Mouse (Mus musculus) kidney, embryonic 16.5 days (tissue): Measurements from ENCODE around the gene Amn1. TPM values are rescaled to one million over a fixed set of nuclear protein-coding genes. Genes with fewer than 3 reads are reported as not detected.
"Not testable (repeated sequence)": the region's sequence is repeated elsewhere in the genome, so short reads cannot be mapped to it uniquely, and the experiment has no call there.

Experiments
- ATAC-seq: fragments of 200-750 bp; cut with Nextera tagmentation; 2 replicates; pipeline ENCODE4 v1.8.0; 2017; ENCODE audit warnings: moderate TSS enrichment; ENCODE audit not compliant: low FRiP score, low TSS enrichment
- H3K27ac ChIP-seq: fragments of 300-500 bp; sonication (generic); 2 replicates; pipeline ENCODE4 v1.5.1; 2014; ENCODE audit warnings: low read length
- H3K27me3 ChIP-seq: fragments of 300-500 bp; sonication (generic); 2 replicates; pipeline ENCODE4 v1.6.1; 2014; ENCODE audit warnings: low read length, control low read depth, mixed read lengths; ENCODE audit not compliant: insufficient read depth
- H3K36me3 ChIP-seq: fragments of 300-500 bp; sonication (generic); 2 replicates; pipeline ENCODE4 v1.6.1; 2014; ENCODE audit warnings: low read length, control low read depth, mixed read lengths; ENCODE audit not compliant: insufficient read depth
- H3K4me1 ChIP-seq: fragments of 300-500 bp; sonication (generic); 2 replicates; pipeline ENCODE4 v1.6.1; 2014; ENCODE audit warnings: low read length, control low read depth, mixed read lengths; ENCODE audit not compliant: insufficient read depth
- H3K4me2 ChIP-seq: fragments of 300-500 bp; sonication (generic); replicated peaks from 2 replicates; pipeline ENCODE4 v1.6.1; 2014; ENCODE audit warnings: low read depth, low read length
- H3K4me3 ChIP-seq: fragments of 300-500 bp; sonication (generic); 2 replicates; pipeline ENCODE4 v1.5.1; 2014; ENCODE audit warnings: mild to moderate bottlenecking, low read length
- H3K9ac ChIP-seq: fragments of 300-500 bp; sonication (generic); replicated peaks from 2 replicates; pipeline ENCODE4 v1.6.1; 2014; ENCODE audit warnings: low read length
- H3K9me3 ChIP-seq: fragments of 300-500 bp; sonication (generic); 2 replicates; pipeline ENCODE4 v1.6.1; 2016; ENCODE audit warnings: low read length, control low read depth
- WGBS: fragments of 180-500 bp; shearing (Covaris S2); extraction: QIAGEN DNeasy Blood & Tissue Kit; methylation state at CpG from one replicate; pipeline ENCODE4 v1.1.7; 2014; 5-methylcytosine and 5-hydroxymethylcytosine counted together
- polyA plus RNA-seq: library from polyadenylated mRNA; unstranded; fragments of >200 nt; fragmentation: Nextera tagmentation; extraction: Ambion mirVana; gene quantifications from 2 replicates; pipeline ENCODE4 v1.2.1, GENCODE M21; 2015

The Amn1 gene
- polyA plus RNA-seq, 1 experiment from 2014 or later = 27.1 TPM

DNA sequence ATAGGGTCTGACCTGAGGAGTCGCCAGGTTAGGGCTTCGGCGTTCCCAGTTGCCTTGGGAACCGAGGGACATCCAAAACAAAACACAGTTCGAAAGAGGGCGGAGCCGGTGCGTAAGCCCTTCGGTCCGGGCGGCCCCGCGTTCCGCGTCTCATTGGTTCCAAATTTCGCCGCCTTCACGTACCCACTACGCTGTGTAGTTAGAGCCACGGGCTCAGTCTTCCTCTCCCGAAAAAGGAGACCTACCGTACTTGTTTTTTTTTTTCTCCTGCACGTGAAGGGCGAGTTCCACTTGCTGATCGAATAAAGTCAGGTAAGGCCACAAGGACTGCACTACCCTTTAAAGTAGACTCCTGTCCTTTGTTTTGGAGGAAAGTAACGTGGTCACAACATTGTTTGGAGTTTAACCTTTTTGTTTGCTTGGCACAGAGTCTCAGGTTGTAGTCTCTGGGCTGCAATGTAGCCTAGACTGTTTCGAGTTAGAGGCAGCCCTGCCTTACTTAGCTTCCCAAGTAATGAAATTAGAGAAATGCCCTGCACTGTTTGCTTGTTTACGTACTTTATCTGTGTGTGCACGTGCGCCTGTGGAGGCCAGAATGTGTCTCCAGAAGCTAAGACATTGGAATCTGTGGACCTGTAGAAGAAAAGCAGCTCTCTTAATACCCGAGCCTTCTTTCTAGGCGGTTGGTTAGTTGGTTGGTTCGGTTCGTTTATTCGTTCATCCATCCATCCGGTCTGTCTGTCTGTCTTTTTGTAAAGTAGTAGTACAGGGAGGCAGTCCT is 46.9 kb downstream of the Amn1 start:
- peak; percentile 97 for ATAC-seq
- Histone ChIP-seq H3K9ac (peak overlapping the region; percentile 76), H3K4me1 (peaks cover 9% of the 10 kb centered on the region), H3K4me3 (peak overlapping the region; percentile 63), H3K27me3 (no peaks in the 10 kb centered on the region), H3K27ac (peak overlapping the region; percentile 68), H3K4me2 (peak overlapping the region; percentile 72), H3K36me3 (peaks cover 19% of the 10 kb centered on the region), H3K9me3 (no peaks in the 10 kb centered on the region)
- WGBS = 3% methylated on average over 36 of the region's 36 CpGs

DNA sequence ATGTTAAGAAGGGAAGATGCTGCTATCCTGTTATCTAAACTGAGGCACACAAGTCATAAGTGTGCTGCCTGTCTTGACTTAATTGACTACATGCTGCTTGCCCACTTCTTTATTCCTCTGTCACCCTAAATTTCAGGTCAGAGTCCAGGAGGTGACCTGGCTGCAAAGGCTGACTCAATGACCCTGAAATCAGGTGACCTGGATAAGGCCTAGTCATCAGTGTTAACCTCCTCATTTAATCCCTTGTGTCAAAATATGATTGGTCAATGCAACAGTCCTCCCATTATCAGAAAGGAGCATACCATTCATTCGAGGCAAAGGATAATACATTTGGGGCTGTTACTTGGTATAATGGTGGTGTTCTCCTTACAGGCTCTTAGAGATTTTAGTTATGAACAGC is 49.0 kb downstream of the Amn1 start, which contains the start of gene Etfbkmt:
TSS of gene Etfbkmt (plus strand) at position 379 of the 400 bp plus-strand sequence.
- no peak for ATAC-seq
- H3K36me3 ChIP-seq = peaks cover 7% of the 10 kb centered on the region; the same call in 1 of the 2 replicates
- H3K9me3 ChIP-seq = no peaks in the 10 kb centered on the region
- 80% methylated on average over 1 of the region's 1 CpGs for WGBS
- no peak within 1 kb of the TSS for H3K9ac ChIP-seq
- H3K27ac ChIP-seq = no peak within 1 kb of the TSS
- H3K4me1 ChIP-seq = peaks cover 22% of the 10 kb centered on the region
- no peak within 1 kb of the TSS for H3K4me3 ChIP-seq
- H3K4me2 ChIP-seq = no peak within 1 kb of the TSS
- H3K27me3 ChIP-seq = no peaks in the 10 kb centered on the region

DNA sequence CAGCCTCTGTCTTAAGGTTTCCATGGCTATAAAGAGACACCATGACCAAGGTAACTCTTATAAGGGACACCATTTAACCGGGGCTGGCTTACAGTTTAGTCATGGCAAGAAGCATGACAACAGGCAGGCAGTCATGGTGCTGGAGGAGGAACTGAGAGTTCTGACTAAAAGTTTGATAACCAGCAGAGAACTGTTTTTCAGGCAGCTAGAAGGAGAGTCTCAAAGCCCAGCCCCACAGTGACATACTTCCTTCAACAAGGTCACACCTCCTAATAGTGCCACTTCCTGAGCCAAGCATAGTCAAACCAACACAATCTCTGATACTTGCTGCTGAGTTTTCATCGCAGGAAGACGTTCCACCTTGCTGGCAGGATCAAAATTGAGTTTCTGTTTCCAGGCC is 49.5 kb downstream of the Amn1 start:
- H3K4me3 ChIP-seq = no peak overlapping the region

DNA sequence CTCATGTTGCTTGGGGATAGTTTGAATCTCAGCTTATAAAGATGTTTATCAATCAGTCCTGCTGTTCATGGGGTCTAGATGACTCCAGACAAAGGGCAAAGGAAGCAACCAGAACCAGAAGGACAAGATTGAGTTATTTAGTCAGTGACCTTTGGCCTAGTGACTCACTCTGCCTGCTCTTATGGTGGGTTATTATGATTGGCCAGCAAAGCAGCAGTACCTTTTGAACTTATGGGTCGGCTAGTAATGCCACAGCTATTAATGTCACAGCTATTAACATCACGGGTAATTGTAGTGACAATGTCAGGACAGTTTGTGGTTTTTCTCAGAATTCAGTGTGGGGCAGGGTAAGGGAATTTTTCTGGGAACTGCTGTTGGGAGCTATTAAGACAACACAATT is 50.6 kb downstream of the Amn1 start:
- WGBS = 48% methylated on average over 2 of the region's 2 CpGs
- no peak overlapping the region for H3K4me2 ChIP-seq
- 0 out of 2 replicates have a peak, but pooled peaks cover 1% of the 10 kb centered on the region for H3K36me3 ChIP-seq
- peaks cover 32% of the 10 kb centered on the region for H3K4me1 ChIP-seq
- H3K9ac ChIP-seq = no peak overlapping the region
- no peaks in the 10 kb centered on the region for H3K27me3 ChIP-seq
- ATAC-seq = no peak
- H3K4me3 ChIP-seq = no peak overlapping the region
- H3K9me3 ChIP-seq = no peaks in the 10 kb centered on the region
- no peak overlapping the region for H3K27ac ChIP-seq

More for the DNA sequence above, 49.5 kb downstream of the Amn1 start:
- H3K9me3 ChIP-seq = no peaks in the 10 kb centered on the region
- no peak overlapping the region for H3K4me2 ChIP-seq
- H3K9ac ChIP-seq = no peak overlapping the region
- 0 out of 2 replicates have a peak, but pooled peaks cover 4% of the 10 kb centered on the region for H3K36me3 ChIP-seq
- peaks cover 27% of the 10 kb centered on the region for H3K4me1 ChIP-seq
- H3K27me3 ChIP-seq = no peaks in the 10 kb centered on the region
- H3K27ac ChIP-seq = no peak overlapping the region
- no peak for ATAC-seq
- WGBS = 93% methylated on average over 3 of the region's 3 CpGs

DNA sequence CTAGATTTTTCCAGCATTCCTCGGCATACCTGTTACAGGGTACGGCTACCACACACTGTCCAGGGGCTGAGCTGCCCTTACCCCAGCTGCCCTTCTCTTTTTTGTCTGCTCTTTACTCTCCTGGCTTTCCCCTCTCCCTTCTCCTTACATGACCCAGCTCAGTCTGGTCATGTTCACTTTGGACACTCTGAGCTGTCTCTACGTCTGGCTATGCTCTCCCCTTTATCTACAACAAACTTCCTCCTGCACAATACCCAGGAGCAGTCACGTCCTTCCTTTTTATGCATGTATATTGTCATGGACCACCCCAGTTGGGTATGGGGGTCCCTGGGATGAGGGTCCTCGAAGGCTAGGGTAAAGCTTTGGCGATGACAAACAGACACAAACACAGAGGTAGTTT is 52.9 kb downstream of the Amn1 start:
- no peaks in the 10 kb centered on the region for H3K36me3 ChIP-seq
- no peak for ATAC-seq

DNA sequence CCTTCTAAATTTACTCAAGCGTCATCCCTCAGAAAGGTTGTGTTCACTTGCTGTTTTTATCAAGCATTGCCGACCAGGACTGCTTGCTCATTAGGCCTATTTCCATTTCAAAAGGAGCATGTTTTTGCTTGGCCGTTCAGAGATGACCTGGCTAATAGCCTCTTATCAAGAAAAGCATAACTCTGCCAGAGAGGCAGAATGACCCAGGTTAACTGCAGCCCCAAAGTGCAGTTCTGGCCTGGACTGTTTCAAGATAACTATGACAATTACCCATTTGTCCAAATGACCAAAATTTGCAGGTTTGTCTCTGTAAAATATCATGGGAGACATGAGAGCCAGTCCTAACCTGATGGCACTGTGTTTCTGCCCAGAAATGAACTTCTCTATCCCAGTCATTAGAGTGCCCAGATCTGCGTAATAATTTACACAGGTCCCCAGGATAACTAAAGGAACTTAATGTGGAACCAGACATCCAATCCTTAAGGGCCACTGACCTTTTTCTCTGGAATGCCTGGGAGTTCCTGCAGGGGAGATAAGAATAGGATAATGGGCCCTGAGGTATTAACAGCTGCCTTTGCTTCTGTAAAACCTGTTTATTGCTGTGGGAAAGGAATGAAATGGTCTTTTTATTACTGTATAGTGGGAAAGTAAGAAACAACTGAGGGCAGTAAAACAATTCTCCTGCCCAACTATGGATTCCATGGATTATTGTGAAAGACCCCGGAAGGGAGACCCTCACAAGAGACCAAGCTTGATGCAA is 53.9 kb downstream of the Amn1 start:
- no peaks in the 10 kb centered on the region for H3K27me3 ChIP-seq
- H3K27ac ChIP-seq = peak overlapping the region; percentile 63
- H3K4me1 ChIP-seq = peaks cover 24% of the 10 kb centered on the region
- no peak overlapping the region for H3K4me3 ChIP-seq
- no peaks in the 10 kb centered on the region for H3K9me3 ChIP-seq
- WGBS = 9% methylated on average over 5 of the region's 5 CpGs
- H3K4me2 ChIP-seq = no peak overlapping the region
- 0 out of 2 replicates have a peak overlapping the region, but pooled peaks have one; percentile 17 for H3K9ac ChIP-seq
- no peaks in the 10 kb centered on the region for H3K36me3 ChIP-seq
- no peak for ATAC-seq

More for the DNA sequence above, 52.9 kb downstream of the Amn1 start:
- Histone ChIP-seq H3K9ac (no peak overlapping the region), H3K4me1 (peaks cover 24% of the 10 kb centered on the region), H3K27ac (no peak overlapping the region), H3K27me3 (no peaks in the 10 kb centered on the region), H3K4me3 (no peak overlapping the region), H3K4me2 (no peak overlapping the region), H3K9me3 (no peaks in the 10 kb centered on the region)
- 77% methylated on average over 6 of the region's 6 CpGs for WGBS

DNA sequence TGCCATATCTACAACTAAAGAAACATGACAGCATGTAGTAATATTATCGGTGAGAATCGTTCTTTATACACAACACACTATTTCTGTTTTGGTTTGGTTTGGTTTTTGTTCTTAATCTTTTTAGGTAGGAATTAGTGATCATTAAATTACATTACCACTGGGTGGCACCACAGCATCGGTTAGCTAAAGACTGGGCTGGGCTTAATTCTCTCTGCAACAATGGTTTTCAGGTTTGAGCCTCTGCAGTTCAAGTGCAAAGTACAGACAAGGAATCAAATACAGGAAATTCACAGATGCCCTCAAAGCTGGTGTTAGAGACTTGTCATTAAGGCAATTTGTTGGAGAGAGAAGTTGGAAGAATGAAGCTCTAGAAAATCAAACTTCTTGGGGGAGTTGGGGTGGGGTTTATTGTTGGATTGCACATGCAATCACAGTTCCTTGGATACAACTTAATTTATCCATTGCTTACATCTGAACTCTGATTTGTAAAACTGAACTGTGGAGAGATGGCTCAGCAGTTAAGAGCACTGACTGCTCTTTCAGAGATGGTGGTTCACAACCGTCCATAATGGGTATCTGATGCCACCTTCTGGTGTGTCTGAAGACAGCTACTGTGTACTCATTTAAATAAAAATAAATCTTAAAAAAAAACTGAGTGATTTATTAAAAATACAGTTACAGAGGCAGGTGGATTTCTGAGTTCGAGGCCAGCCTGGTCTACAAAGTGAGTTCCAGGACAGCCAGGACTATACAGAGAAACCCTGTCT is 56.0 kb downstream of the Amn1 start:
- H3K4me1 ChIP-seq = peaks cover 24% of the 10 kb centered on the region
- H3K27ac ChIP-seq = no peak overlapping the region
- no peak overlapping the region for H3K9ac ChIP-seq
- H3K4me3 ChIP-seq = no peak overlapping the region
- H3K4me2 ChIP-seq = no peak overlapping the region
- peak; percentile 80; the same call in 1 of the 2 replicates for ATAC-seq
- no peaks in the 10 kb centered on the region for H3K36me3 ChIP-seq
- H3K9me3 ChIP-seq = no peaks in the 10 kb centered on the region
- no peaks in the 10 kb centered on the region for H3K27me3 ChIP-seq
- 31% methylated on average over 5 of the region's 5 CpGs for WGBS

DNA sequence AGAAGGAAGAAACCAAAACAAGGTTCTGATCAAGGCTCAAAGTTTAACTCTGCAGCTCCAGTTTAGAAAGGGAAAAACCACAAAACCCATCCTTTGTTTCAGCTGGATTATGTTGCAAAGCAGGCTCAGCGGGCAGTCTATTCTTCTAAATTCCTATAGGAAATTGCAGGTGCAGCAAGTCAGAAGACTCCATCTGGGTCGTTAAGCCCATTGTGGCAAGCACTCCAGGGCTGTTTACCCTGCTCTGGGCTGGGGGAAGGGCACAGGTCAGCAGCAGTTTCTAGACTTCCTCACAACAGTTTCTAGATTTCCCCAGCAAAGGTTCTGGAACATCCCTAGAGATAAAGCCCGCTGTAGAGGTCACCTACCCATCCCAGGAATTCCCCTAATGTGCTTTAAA is 57.4 kb downstream of the Amn1 start:
- no peak overlapping the region for H3K4me3 ChIP-seq
- H3K27ac ChIP-seq = no peak overlapping the region
- H3K27me3 ChIP-seq = no peaks in the 10 kb centered on the region
- no peak overlapping the region for H3K4me2 ChIP-seq
- H3K9me3 ChIP-seq = no peaks in the 10 kb centered on the region
- 27% methylated on average over 3 of the region's 3 CpGs for WGBS
- ATAC-seq = no peak
- peaks cover 24% of the 10 kb centered on the region for H3K4me1 ChIP-seq
- H3K36me3 ChIP-seq = no peaks in the 10 kb centered on the region
- H3K9ac ChIP-seq = no peak overlapping the region

DNA sequence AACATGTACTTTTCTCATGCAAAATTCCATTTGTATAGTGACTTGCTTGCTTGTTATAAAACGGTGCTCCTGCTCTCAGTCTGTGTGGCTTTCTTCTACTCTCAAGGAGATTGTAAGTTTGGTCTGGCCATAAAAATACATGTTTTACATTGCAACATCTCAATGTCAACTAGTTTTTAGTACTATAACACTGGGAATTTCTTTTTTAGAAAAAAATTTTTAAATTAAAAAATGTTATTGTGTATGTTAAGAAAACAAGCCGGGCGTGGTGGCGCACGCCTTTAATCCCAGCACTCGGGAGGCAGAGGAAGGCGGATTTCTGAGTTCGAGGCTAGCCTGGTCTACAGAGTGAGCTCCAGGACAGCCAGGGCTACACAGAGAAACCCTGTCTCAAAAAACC is 58.6 kb downstream of the Amn1 start, which contains the start of gene Gm10203:
TSS of gene Gm10203 (plus strand) at position 301 of the 400 bp plus-strand sequence.
- H3K27me3 ChIP-seq, H3K36me3 ChIP-seq, H3K4me2 ChIP-seq, H3K27ac ChIP-seq, ATAC-seq, H3K9me3 ChIP-seq, H3K9ac ChIP-seq, H3K4me3 ChIP-seq: not testable (repeated sequence)
- WGBS = 88% methylated on average over 8 of the region's 8 CpGs
- peaks cover 14% of the 10 kb centered on the region for H3K4me1 ChIP-seq
